Mouse (Mus musculus) G1E (cell line): ENCODE measurements at regions not wholly inside any gene's neighbourhood (a gene's known extent, or its start where the extent isn't known, plus 50 kb on each side); places are given as distances from the start of the nearest gene placed in this dataset.

Source experiments
- ATAC-seq: 2 replicates; pipeline ENCODE4 v1.8.0; 2016; ENCODE audit warnings: mild to moderate bottlenecking; ENCODE audit not compliant: insufficient number of reproducible peaks, poor library complexity, low FRiP score, severe bottlenecking; ENCODE audit errors: extremely low read depth
- DNase-seq: peaks from one replicate; pipeline ENCODE4 v3.0.0; 2012; ENCODE audit warnings: low spot score
- H3K27me3 ChIP-seq: 2 replicates; pipeline ENCODE4 v1.6.1; 2012; ENCODE audit warnings: mild to moderate bottlenecking, low read length, inconsistent platforms; ENCODE audit not compliant: insufficient read depth
- H3K36me3 ChIP-seq: replicated peaks from 2 replicates; pipeline ENCODE3; 2012; ENCODE audit warnings: mild to moderate bottlenecking, inconsistent platforms
- H3K4me1 ChIP-seq: 2 replicates; pipeline ENCODE4 v1.6.1; 2012; ENCODE audit warnings: low read depth, low read length, inconsistent platforms, mixed read lengths; ENCODE audit not compliant: insufficient read depth
- H3K4me3 ChIP-seq: 2 replicates; pipeline ENCODE4 v1.5.1; 2012; ENCODE audit warnings: low read depth, mild to moderate bottlenecking, inconsistent platforms, low read length, moderate library complexity, mixed read lengths
- H3K9me3 ChIP-seq: replicated peaks from 2 replicates; pipeline ENCODE4 v1.6.1; 2012; ENCODE audit warnings: inconsistent platforms
- CTCF ChIP-seq: IDR thresholded peaks from 2 replicates; pipeline ENCODE4 v1.5.1; 2012; ENCODE audit warnings: low read depth, low read length, inconsistent platforms, mixed read lengths
- GATA1 ChIP-seq: IDR thresholded peaks from 2 replicates; pipeline ENCODE4 v1.6.1; 2012; ENCODE audit warnings: borderline replicate concordance, low read length, inconsistent platforms, mixed read lengths
- GATA2 ChIP-seq: IDR thresholded peaks from 2 replicates; pipeline ENCODE4 v1.6.1; 2012; ENCODE audit warnings: low read depth, low read length, inconsistent platforms, borderline replicate concordance
- POLR2AphosphoS5 ChIP-seq: IDR thresholded peaks from 2 replicates; pipeline ENCODE4 v1.6.1; 2012; ENCODE audit warnings: low read depth, low read length, inconsistent platforms; ENCODE audit not compliant: insufficient replicate concordance
- TAL1 ChIP-seq: conservative IDR thresholded peaks from 2 replicates; pipeline ENCODE4 v1.6.1; 2012; ENCODE audit warnings: low read depth, low read length, inconsistent platforms, mixed read lengths

GRCm38 (mm10) chr3:115509658-115510057 is 205.2 kb downstream of the S1pr1 start:
- DNase-seq: no peak
- no peaks in the 10 kb centered on the region for H3K9me3 ChIP-seq
- no peaks in the 10 kb centered on the region for H3K36me3 ChIP-seq
- H3K4me3 ChIP-seq: no peak overlapping the region
- no peak for ATAC-seq
- TF ChIP-seq GATA1: no peak
- TF ChIP-seq CTCF: no peak
- no peak for TF ChIP-seq POLR2AphosphoS5
- TF ChIP-seq GATA2: no peak
- TF ChIP-seq TAL1: no peak
- no peaks in the 10 kb centered on the region for H3K4me1 ChIP-seq
- H3K27me3 ChIP-seq: no peaks in the 10 kb centered on the region

DNA sequence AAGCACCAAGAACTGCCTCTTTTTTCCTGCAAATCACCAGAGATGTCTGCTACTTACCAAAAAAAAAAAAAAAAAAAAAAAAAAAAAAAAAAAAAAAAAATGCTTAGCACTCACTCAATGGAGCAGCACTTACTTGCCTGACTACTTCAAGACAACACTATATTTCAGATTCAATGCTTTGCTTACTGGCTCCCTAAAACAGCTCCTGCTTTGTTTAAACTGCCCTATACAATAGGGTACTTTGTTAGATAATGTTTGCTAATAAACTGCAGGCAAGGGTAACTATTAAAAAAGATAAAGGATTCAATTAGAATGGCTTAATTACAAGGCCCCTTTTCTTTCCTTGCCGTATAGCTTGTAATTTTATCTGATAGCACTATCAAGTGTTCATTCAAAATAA is 217.5 kb downstream of the S1pr1 start:
- no peaks in the 10 kb centered on the region for H3K9me3 ChIP-seq
- no peaks in the 10 kb centered on the region for H3K4me1 ChIP-seq
- no peak for TF ChIP-seq TAL1
- no peak for TF ChIP-seq CTCF
- TF ChIP-seq GATA2: no peak
- no peak for TF ChIP-seq GATA1
- TF ChIP-seq POLR2AphosphoS5: no peak
- H3K36me3 ChIP-seq: no peaks in the 10 kb centered on the region
- H3K4me3 ChIP-seq: no peak overlapping the region
- no peak for ATAC-seq
- no peak for DNase-seq
- H3K27me3 ChIP-seq: no peaks in the 10 kb centered on the region

DNA sequence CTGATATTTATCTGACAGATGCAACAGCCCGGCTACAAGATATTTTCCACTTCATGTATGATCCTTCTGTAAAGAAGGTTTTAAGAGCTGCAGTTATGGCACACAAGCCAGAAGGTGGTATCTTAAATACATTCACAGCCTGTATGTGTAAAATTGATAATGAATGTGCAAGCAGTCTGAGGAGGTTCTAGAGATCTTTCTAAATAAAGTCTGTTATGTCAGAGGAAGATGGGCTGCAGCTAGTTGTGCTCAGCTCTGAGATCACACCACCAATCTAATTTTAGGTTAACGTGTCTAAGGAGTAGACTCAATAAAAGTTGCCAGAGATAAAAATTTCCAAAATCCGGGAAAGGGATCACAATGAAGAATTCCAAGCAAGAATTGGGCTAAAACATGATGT is 218.8 kb downstream of the S1pr1 start:
- Histone ChIP-seq H3K4me3 (no peak overlapping the region), H3K9me3 (no peaks in the 10 kb centered on the region), H3K4me1 (no peaks in the 10 kb centered on the region), H3K27me3 (no peaks in the 10 kb centered on the region), H3K36me3 (no peaks in the 10 kb centered on the region)
- no peak for DNase-seq
- no peak for ATAC-seq
- TF ChIP-seq CTCF: no peak
- TF ChIP-seq GATA1: no peak
- no peak for TF ChIP-seq GATA2

DNA sequence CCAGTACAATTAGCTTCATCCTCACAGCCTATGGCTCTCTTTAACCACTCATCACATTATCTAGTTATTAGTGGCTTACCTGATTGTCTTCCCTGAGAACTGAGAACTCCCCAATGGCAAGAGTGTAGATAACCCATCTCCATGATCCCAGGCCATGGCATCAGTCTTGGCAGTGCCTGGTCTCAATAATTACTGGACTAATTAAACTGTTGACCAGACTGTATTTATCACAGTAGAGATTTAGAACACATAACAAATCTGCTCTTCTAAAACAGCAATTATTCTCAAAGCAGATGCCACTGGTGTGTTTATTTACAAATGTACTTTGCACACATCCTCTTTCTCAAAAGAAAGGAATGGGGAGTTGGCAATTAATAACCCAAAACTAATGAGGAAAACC is 219.2 kb downstream of the S1pr1 start:
- H3K27me3 ChIP-seq: no peaks in the 10 kb centered on the region
- TF ChIP-seq TAL1 (no peak), GATA1 (no peak), GATA2 (no peak), CTCF (no peak), POLR2AphosphoS5 (no peak)
- H3K9me3 ChIP-seq: no peaks in the 10 kb centered on the region
- no peak for ATAC-seq
- no peak overlapping the region for H3K4me3 ChIP-seq
- no peaks in the 10 kb centered on the region for H3K4me1 ChIP-seq
- DNase-seq: no peak
- no peaks in the 10 kb centered on the region for H3K36me3 ChIP-seq

DNA sequence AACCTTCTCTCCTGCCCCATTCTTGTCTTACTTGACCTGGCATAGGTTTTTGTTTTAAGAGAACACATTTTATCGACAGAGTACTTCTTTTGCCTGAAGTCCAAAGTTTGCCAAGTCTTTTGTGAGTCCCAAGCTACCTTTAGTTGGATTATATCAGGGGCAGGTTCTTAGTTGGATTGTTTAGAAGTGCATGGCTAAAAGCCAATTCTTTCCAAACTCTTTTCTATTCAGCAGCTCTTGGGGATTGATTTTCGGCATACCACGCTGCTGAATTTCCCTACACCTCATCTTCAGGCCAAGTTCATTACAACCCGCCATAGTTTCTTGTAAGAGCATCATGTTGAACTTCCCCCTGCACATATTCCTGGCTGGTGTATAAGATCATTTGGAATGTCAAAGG is 245.9 kb downstream of the S1pr1 start:
- TF ChIP-seq GATA2 (no peak), POLR2AphosphoS5 (no peak), GATA1 (no peak), CTCF (no peak), TAL1 (no peak)
- ATAC-seq (no peak), DNase-seq (no peak)
- Histone ChIP-seq H3K4me1 (no peaks in the 10 kb centered on the region), H3K36me3 (no peaks in the 10 kb centered on the region), H3K9me3 (no peaks in the 10 kb centered on the region), H3K27me3 (no peaks in the 10 kb centered on the region), H3K4me3 (no peak overlapping the region)

DNA sequence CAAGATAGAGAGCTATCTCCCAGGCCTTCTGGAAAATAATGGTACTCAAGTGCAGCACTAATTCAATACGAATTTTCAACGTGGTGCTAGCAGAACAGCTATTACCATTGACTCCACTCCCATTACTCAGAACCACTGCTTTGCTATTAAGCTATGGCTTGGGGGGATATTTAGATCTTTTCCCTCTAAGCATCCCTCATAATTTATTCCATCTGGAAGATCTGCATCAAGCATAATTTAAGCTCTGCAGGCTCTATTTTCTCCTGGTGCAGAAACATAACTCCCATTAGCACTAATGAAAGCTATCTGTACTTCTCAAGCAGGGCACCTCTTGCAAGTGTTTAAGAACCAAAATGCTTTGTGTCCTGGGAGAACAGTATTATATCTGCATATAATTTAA is 247.0 kb downstream of the S1pr1 start:
- no peak for TF ChIP-seq GATA2
- no peak for TF ChIP-seq TAL1
- no peak for TF ChIP-seq CTCF
- TF ChIP-seq POLR2AphosphoS5: no peak
- no peak for TF ChIP-seq GATA1
- no peaks in the 10 kb centered on the region for H3K4me1 ChIP-seq
- ATAC-seq (no peak), DNase-seq (no peak)
- no peaks in the 10 kb centered on the region for H3K27me3 ChIP-seq
- H3K4me3 ChIP-seq: no peak overlapping the region
- H3K36me3 ChIP-seq: no peaks in the 10 kb centered on the region
- no peaks in the 10 kb centered on the region for H3K9me3 ChIP-seq

GRCm38 (mm10) chr3:115462623-115463022 is 252.2 kb downstream of the S1pr1 start:
- ATAC-seq (no peak), DNase-seq (no peak)
- no peak overlapping the region for H3K4me3 ChIP-seq
- H3K4me1 ChIP-seq: no peaks in the 10 kb centered on the region
- H3K9me3 ChIP-seq: no peaks in the 10 kb centered on the region
- H3K27me3 ChIP-seq: no peaks in the 10 kb centered on the region
- TF ChIP-seq GATA2 (no peak), CTCF (no peak)
- no peaks in the 10 kb centered on the region for H3K36me3 ChIP-seq
